ENCODE assay signal across 9 mouse cellular contexts in the genomic region with DNA sequence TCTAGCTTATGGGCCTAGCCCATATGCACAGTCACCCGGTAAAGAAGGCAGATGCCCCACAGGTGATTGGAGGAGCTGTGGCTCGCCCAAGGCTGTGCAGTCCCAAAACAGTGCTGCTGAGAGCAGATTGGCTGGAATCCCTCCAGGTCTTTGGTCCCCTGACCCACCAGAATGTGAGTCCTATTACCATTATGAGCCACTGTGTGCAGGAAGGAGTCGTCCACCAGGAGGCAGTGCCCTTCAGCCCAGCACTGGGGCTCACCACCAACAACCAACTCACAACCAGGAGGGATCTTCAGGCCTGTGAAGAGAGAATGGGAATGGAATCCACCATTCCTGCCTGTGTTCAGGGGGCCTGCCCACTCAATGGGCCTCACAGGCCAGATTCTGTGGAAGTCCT. TPM values are rescaled to one million over a fixed set of nuclear protein-coding genes. Genes with fewer than 3 reads are reported as not detected.
DNase-seq lines count a peak whose midpoint lies in the region; ATAC-seq lines count a peak whose summit lies in the region.
"Had no signal": no experiment of that assay in that cellular context is flagged by ENCODE, and none has a peak within 500 bp of the region (broad histone marks: within the 10 kb centered on the region; RNA-seq: fewer than 3 reads in every experiment).

No protein-coding gene starts in this region.

- H3K27ac ChIP-seq in kidney, embryonic 15.5 days = no peak overlapping the region
- H3K27ac ChIP-seq: liver, embryonic 13.5 days had no signal

- no peak overlapping the region for H3K9ac ChIP-seq in kidney, embryonic 15.5 days
- H3K9ac ChIP-seq: liver, embryonic 13.5 days had no signal

- no peak overlapping the region for H3K4me2 ChIP-seq in kidney, embryonic 15.5 days
- H3K4me2 ChIP-seq: liver, embryonic 13.5 days had no signal

- WGBS in kidney, embryonic 15.5 days = 43% methylated on average over 3 of the region's 3 CpGs

- peaks cover 40% of the 10 kb centered on the region for H3K36me3 ChIP-seq in kidney, embryonic 15.5 days

- ATAC-seq in kidney, embryonic 15.5 days (replicated peaks; ENCODE audit: low FRiP score) = no peak
- ATAC-seq in megakaryocyte progenitor cell, adult 5-6 weeks (replicated peaks; ENCODE audit: poor library complexity) = peak; percentile 53

- no peak overlapping the region for H3K4me3 ChIP-seq in kidney, embryonic 15.5 days (replicated peaks)
- H3K4me3 ChIP-seq: erythroblast, embryonic 14.5 days; liver, embryonic 13.5 days had no signal

- H3K4me1 ChIP-seq in kidney, embryonic 15.5 days = peaks cover 15% of the 10 kb centered on the region

- peaks cover 17% of the 10 kb centered on the region for H3K27me3 ChIP-seq in kidney, embryonic 15.5 days

- H3K9me3 ChIP-seq in kidney, embryonic 15.5 days (replicated peaks) = no peaks in the 10 kb centered on the region
- H3K9me3 ChIP-seq: liver, embryonic 13.5 days had no signal

- peak; percentile 36 for DNase-seq in kidney, adult 9 months
- peak; percentile 54 for DNase-seq in 416B (ENCODE audit: low read depth)
- peak; percentile 60 to 63 for DNase-seq in B cell, adult 2 months
- peak; percentile 71 to 84 for DNase-seq in cerebellum, postnatal 14 days
- no peak for DNase-seq in gastrocnemius, adult 8-10 months (ENCODE audit: low spot score in 2 of 2)
- DNase-seq: liver, embryonic 13.5 days had no signal

RNA-seq across cellular contexts. Expression of a gene that starts 2.9 kb away (rescaled TPM):
- polyA plus RNA-seq in kidney, embryonic 15.5 days (2015; fragmentation: Nextera tagmentation; extraction: Ambion mirVana) = 0.21 TPM in 1 of 2 replicates, not detected in the other
- total RNA-seq in megakaryocyte progenitor cell, adult 5-6 weeks (2015) = not detected in 2 replicates
- total RNA-seq in megakaryocyte progenitor cell, adult 5-6 weeks (2017) = not detected in 2 replicates
- total RNA-seq in gastrocnemius, adult 8-10 months (2022) = not detected
- polyA plus RNA-seq: erythroblast, embryonic 14.5 days; liver, embryonic 13.5 days had no signal

RNA-seq across cellular contexts. Expression of a gene that starts 3.8 kb away (rescaled TPM):
- polyA plus RNA-seq in kidney, embryonic 15.5 days (2015; fragmentation: Nextera tagmentation; extraction: Ambion mirVana) = 1.3 and 2.5 TPM in 2 replicates
- 0.46 and 1.6 TPM in 2 replicates for total RNA-seq in megakaryocyte progenitor cell, adult 5-6 weeks (2015)
- total RNA-seq in megakaryocyte progenitor cell, adult 5-6 weeks (2017) = 0.34 and 0.37 TPM in 2 replicates
- total RNA-seq in gastrocnemius, adult 8-10 months (2022) = 1 to 10 TPM in 1 of 4 experiments, under 1 TPM in 3; 0.19 to 1.1 (median 0.51) TPM

RNA-seq across cellular contexts. Expression of a gene that starts 17.9 kb away (rescaled TPM):
- polyA plus RNA-seq in kidney, embryonic 15.5 days (2015; fragmentation: Nextera tagmentation; extraction: Ambion mirVana) = 15.5 and 17.0 TPM in 2 replicates
- total RNA-seq in megakaryocyte progenitor cell, adult 5-6 weeks (2015) = 6.6 and 11.5 TPM in 2 replicates
- total RNA-seq in megakaryocyte progenitor cell, adult 5-6 weeks (2017) = 8.9 and 13.2 TPM in 2 replicates
- 1 to 10 TPM; 1.2 to 4.0 (median 2.7) TPM for total RNA-seq in gastrocnemius, adult 8-10 months (2022)

RNA-seq across cellular contexts. Expression of a gene that starts 23.8 kb away (rescaled TPM):
- polyA plus RNA-seq in kidney, embryonic 15.5 days (2015; fragmentation: Nextera tagmentation; extraction: Ambion mirVana) = 28.5 and 31.6 TPM in 2 replicates
- total RNA-seq in megakaryocyte progenitor cell, adult 5-6 weeks (2015) = 19.1 and 28.8 TPM in 2 replicates
- 19.8 and 36.4 TPM in 2 replicates for total RNA-seq in megakaryocyte progenitor cell, adult 5-6 weeks (2017)
- total RNA-seq in gastrocnemius, adult 8-10 months (2022) = 10 to 100 TPM in 3 of 4 experiments, 1 to 10 TPM in 1; 9.3 to 13.4 (median 12.0) TPM

RNA-seq across cellular contexts. Expression of a gene that starts 29.2 kb away (rescaled TPM):
- polyA plus RNA-seq in kidney, embryonic 15.5 days (2015; fragmentation: Nextera tagmentation; extraction: Ambion mirVana) = 106 and 115 TPM in 2 replicates
- total RNA-seq in megakaryocyte progenitor cell, adult 5-6 weeks (2015) = 41.2 and 42.3 TPM in 2 replicates
- total RNA-seq in megakaryocyte progenitor cell, adult 5-6 weeks (2017) = 50.1 and 54.7 TPM in 2 replicates
- total RNA-seq in gastrocnemius, adult 8-10 months (2022) = 10 to 100 TPM; 27.4 to 34.9 (median 33.3) TPM

Comparison
In these comparisons a context has a peak if more than half of its experiments do, and no peak if none do; other contexts are left out.
1. DNase-seq: peak in kidney, adult 9 months (single experiment), 416B (single experiment), B cell, adult 2 months (2 of 2) and cerebellum, postnatal 14 days (2 of 2); none in gastrocnemius, adult 8-10 months (0 of 2).